Mouse (Mus musculus) embryonic fibroblast, embryonic 13.5 days (primary cell): Measurements from ENCODE around the gene Tra2b.

Experiments
- CTCF ChIP-seq: IDR thresholded peaks from 2 replicates; pipeline ENCODE4 v1.5.1; 2011; ENCODE audit warnings: mild to moderate bottlenecking, control low read depth, low read length, moderate library complexity, borderline replicate concordance; ENCODE audit not compliant: insufficient read depth
- POLR2A ChIP-seq: IDR thresholded peaks from 2 replicates; pipeline ENCODE4 v1.6.1; 2011; ENCODE audit warnings: low read depth, mild to moderate bottlenecking, control low read depth, low read length, moderate library complexity

- TF ChIP-seq POLR2A (no peak), CTCF (peak; percentile 83)
Measured at GRCm38 (mm10) chr16:22302606-22303005, 36.8 kb upstream of the Tra2b start.
